Mouse (Mus musculus) macrophage (primary cell): ENCODE data around the gene Fam228a. TPM values are rescaled to one million over a fixed set of nuclear protein-coding genes. Genes with fewer than 3 reads are reported as not detected.
"Not testable (repeated sequence)": the region's sequence is repeated elsewhere in the genome, so short reads cannot be mapped to it uniquely, and the experiment has no call there.

ENCODE experiments used
- H3K27ac ChIP-seq: fragments of 350-480 bp; formaldehyde crosslinking; 2 replicates; pipeline ENCODE4 v1.9.0; 2021
- H3K36me3 ChIP-seq: fragments of 350-480 bp; formaldehyde crosslinking; 2 replicates; pipeline ENCODE4 v1.9.0; 2021; ENCODE audit errors: inconsistent target
- H3K4me3 ChIP-seq: fragments of 350-480 bp; formaldehyde crosslinking; 2 replicates; pipeline ENCODE4 v1.9.0; 2021; ENCODE audit errors: inconsistent target
- H3K79me2 ChIP-seq: fragments of 350-480 bp; formaldehyde crosslinking; 2 replicates; pipeline ENCODE4 v1.9.0; 2021; ENCODE audit errors: inconsistent target
- WGBS: methylation state at CpG from one replicate; pipeline ENCODE4 v1.1.7; 2026; ENCODE audit warnings: inconsistent platforms; ENCODE audit not compliant: missing documents; 5-methylcytosine and 5-hydroxymethylcytosine counted together
- polyA plus RNA-seq: library from polyadenylated mRNA; stranded (reverse); fragments of 250-400 nt; gene quantifications from 3 replicates; pipeline ENCODE4 v1.2.4, GENCODE M21; 2018; ENCODE audit warnings: inconsistent platforms

Gene Fam228a
- polyA plus RNA-seq, 1 experiment from 2014 or later, result not detected

DNA sequence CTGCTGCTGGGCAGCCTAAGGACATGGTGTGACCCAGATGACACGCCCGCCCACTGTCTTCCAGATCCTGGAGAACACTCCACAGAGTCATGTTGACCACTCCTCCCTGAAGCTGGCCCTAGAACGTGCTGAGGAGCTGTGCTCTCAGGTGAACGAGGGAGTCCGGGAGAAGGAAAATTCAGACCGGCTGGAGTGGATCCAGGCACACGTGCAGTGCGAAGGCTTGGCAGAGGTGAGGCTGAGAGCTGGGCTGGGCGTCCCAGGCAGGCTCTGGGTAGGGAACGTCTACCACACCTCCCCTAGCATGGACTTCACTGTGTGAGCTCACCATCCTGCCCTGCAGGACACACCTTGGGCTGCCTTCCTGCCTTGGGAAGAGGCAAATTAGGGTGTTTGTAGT lies 31.3 kb downstream of the Fam228a start:
- H3K4me3 ChIP-seq, result no peak overlapping the region
- no peak overlapping the region for H3K27ac ChIP-seq
- H3K36me3 ChIP-seq, result peaks cover 67% of the 10 kb centered on the region
- 96% methylated on average over 10 of the region's 10 CpGs for WGBS
- H3K79me2 ChIP-seq, result no peaks in the 10 kb centered on the region

DNA sequence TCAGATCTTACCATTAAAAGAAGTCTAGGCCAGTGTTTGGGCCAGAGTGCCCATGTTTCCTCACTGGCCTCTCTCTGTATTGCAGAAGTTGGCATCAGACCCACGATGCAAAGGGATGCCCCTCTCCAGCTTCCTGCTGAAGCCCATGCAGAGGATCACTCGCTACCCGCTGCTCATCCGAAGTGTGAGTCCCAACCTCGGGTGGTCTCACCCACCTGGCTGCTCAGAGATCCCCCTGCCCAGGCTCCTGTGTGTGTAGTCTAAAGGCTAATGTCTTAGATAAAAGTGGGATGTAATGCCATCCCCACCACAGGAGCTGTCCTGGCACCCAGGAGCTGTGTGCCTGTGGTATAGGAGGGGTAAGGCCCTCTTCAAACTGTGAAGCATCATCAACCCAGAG lies 32.1 kb downstream of the Fam228a start:
- WGBS, result 89% methylated on average over 5 of the region's 5 CpGs
- Histone ChIP-seq H3K79me2 (no peaks in the 10 kb centered on the region), H3K27ac (no peak overlapping the region), H3K4me3 (no peak overlapping the region), H3K36me3 (peaks cover 67% of the 10 kb centered on the region)

GRCm38 (mm10) chr12:4705626-4706025 lies 32.6 kb downstream of the Fam228a start:
- H3K4me3 ChIP-seq, H3K27ac ChIP-seq, H3K79me2 ChIP-seq: not testable (repeated sequence)
- peaks cover 68% of the 10 kb centered on the region for H3K36me3 ChIP-seq
- WGBS, result 98% methylated on average over 6 of the region's 6 CpGs

GRCm38 (mm10) chr12:4694534-4694933 lies 43.7 kb downstream of the Fam228a start:
- Histone ChIP-seq H3K79me2 (no peaks in the 10 kb centered on the region), H3K36me3 (peaks cover 39% of the 10 kb centered on the region), H3K27ac (no peak overlapping the region), H3K4me3 (no peak overlapping the region)
- WGBS, result 94% methylated on average over 1 of the region's 1 CpGs

GRCm38 (mm10) chr12:4691193-4691592 lies 47.0 kb downstream of the Fam228a start:
- 95% methylated on average over 3 of the region's 3 CpGs for WGBS

GRCm38 (mm10) chr12:4689341-4689740 lies 48.9 kb downstream of the Fam228a start:
- no peak overlapping the region for H3K4me3 ChIP-seq
- H3K36me3 ChIP-seq, result peaks cover 37% of the 10 kb centered on the region
- H3K27ac ChIP-seq, result no peak overlapping the region
- H3K79me2 ChIP-seq, result no peaks in the 10 kb centered on the region
- WGBS, result 94% methylated on average over 14 of the region's 14 CpGs

More at GRCm38 (mm10) chr12:4691193-4691592, 47.0 kb downstream of the Fam228a start:
- peaks cover 28% of the 10 kb centered on the region for H3K36me3 ChIP-seq
- no peak overlapping the region for H3K27ac ChIP-seq
- no peak overlapping the region for H3K4me3 ChIP-seq
- no peaks in the 10 kb centered on the region for H3K79me2 ChIP-seq

DNA sequence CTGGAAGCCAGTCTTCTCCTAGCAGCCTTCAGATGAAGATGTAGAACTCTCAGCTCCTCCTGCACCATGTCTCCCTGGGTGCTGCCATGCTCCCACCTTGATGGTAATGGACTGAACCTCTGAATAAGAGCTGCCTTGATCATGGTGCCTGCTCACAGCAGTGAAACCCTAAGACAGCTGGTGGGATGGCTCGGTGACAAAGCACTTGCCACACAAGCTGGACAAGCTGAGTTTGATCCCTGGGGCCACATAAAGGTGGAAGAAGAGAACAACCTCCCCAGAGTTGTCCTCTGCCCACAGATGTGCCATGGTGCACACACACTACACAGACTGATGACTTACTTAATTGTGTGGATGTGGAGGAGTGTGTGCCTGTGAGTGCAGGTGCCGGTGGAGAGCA lies 49.8 kb downstream of the Fam228a start:
- WGBS, result 94% methylated on average over 2 of the region's 2 CpGs
- Histone ChIP-seq H3K79me2 (no peaks in the 10 kb centered on the region), H3K27ac (no peak overlapping the region), H3K36me3 (peaks cover 45% of the 10 kb centered on the region), H3K4me3 (no peak overlapping the region)

DNA sequence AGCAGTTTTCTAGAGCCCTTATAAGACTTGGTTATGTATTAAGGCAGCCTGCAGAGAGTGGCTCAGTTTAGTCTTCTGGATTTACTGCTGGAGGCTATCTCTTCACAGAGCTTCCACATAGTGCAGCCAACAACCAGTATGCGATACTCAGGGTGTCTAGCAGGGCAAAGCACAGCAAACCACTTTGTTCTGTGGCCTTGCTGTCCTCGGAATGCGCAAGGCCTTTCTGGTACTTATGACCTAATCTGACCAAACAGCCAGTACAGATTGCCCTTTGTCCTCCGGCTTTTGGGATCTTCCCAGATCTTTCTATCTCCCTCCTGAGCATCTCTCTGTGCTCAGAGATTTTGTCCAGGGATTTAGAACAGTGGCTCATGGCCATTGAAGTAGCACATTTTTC lies 52.8 kb downstream of the Fam228a start:
- H3K27ac ChIP-seq, result no peak overlapping the region
- no peaks in the 10 kb centered on the region for H3K79me2 ChIP-seq
- peaks cover 67% of the 10 kb centered on the region for H3K36me3 ChIP-seq
- 100% methylated on average over 4 of the region's 4 CpGs for WGBS
- no peak overlapping the region for H3K4me3 ChIP-seq

- 91% methylated on average over 4 of the region's 4 CpGs for WGBS
- no peaks in the 10 kb centered on the region for H3K79me2 ChIP-seq
- H3K36me3 ChIP-seq, result peaks cover 82% of the 10 kb centered on the region
- H3K4me3 ChIP-seq, result no peak overlapping the region
- no peak overlapping the region for H3K27ac ChIP-seq
These were observed 58.3 kb downstream of the Fam228a start for GRCm38 (mm10) chr12:4679971-4680370.

GRCm38 (mm10) chr12:4676336-4676735 lies 61.9 kb downstream of the Fam228a start:
- H3K36me3 ChIP-seq, result peaks cover 80% of the 10 kb centered on the region
- 100% methylated on average over 1 of the region's 1 CpGs for WGBS
- H3K4me3 ChIP-seq, result no peak overlapping the region
- no peak overlapping the region for H3K27ac ChIP-seq
- no peaks in the 10 kb centered on the region for H3K79me2 ChIP-seq

DNA sequence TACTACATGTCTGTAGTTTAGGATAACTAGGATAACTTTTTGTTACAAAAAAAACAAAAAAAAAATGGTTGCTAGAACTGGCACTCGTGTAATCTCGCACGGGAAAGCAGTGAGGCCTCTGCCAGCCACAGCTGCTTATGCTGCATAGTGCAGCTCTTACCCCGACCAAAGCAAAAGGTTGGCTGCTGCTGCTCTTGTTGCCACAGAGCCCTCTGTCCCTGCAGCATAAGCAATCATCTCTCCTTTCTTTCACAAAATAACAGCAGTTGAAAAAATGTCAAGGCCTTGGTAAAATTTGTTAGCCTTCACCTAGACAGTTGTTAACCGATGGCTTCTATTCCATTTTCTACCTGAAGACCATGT lies 72.6 kb downstream of the Fam228a start:
- WGBS, result 98% methylated on average over 5 of the region's 5 CpGs
- Histone ChIP-seq H3K27ac (no peak overlapping the region), H3K36me3 (peaks cover 56% of the 10 kb centered on the region), H3K4me3 (no peak overlapping the region), H3K79me2 (no peaks in the 10 kb centered on the region)

DNA sequence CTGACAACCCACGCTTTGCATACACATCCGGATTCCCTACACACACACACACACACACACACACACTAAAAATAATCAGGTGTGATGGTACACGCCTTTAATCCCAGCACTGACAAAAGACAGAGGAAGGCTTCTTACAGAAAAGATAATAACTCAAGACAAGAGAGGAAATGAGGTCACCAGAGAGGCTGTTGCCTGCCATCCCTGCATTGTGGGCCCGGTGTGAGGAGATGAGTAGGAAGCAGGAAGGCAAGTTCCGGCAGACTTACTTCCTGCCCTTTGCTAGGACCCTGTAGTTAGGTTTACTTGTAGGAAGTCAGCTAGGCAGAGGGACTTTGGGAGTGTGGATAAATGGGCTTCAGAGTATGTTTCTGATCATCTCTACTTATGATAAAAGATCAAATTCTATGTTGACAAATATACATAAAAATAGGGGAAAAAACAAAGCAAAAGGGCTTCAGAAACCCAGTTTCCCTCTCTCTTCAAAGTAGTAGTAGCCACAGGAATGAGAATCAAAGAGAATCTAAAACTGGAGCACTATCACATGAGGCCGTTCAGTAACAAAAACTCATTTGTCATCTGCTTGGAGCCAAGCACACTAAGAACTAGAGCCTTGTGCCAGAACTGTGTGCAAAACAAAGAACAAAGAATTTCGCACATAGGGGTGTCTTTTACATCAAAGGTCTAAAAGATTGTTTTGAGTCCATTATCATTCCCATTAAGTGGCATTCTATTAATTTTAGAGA lies 73.1 kb downstream of the Fam228a start:
- H3K36me3 ChIP-seq, result peaks cover 56% of the 10 kb centered on the region
- no peaks in the 10 kb centered on the region for H3K79me2 ChIP-seq
- WGBS, result 91% methylated on average over 7 of the region's 7 CpGs
- no peak overlapping the region for H3K4me3 ChIP-seq
- no peak overlapping the region for H3K27ac ChIP-seq

Other genes starting within 250 kb of the Fam228a start
- 73.9 to 104 TPM (median 84.9 TPM) in 3 replicates for gene Itsn2, start 145.8 kb downstream of the Fam228a start, polyA plus RNA-seq
- not detected in 3 replicates for gene Gm3625, start 145.5 kb downstream of the Fam228a start, polyA plus RNA-seq
- gene Pfn4, start 30.6 kb upstream of the Fam228a start, polyA plus RNA-seq, result 0.16 TPM in 1 of 3 replicates, not detected in the others
- gene Fam228b, start 30.8 kb upstream of the Fam228a start, polyA plus RNA-seq, result 0.11 TPM in 1 of 3 replicates, not detected in the others
- gene Sf3b6, start 79.1 kb upstream of the Fam228a start, polyA plus RNA-seq, result 67.0 to 113 TPM (median 95.3 TPM) in 3 replicates
- gene Fkbp1b, start 103.2 kb upstream of the Fam228a start, polyA plus RNA-seq, result 20.7 to 32.7 TPM (median 26.6 TPM) in 3 replicates
- 3.4 to 8.2 TPM (median 3.6 TPM) in 3 replicates for gene Wdcp, start 104.9 kb upstream of the Fam228a start, polyA plus RNA-seq
- 0.16 to 0.47 TPM (median 0.25 TPM) in 3 replicates for gene Mfsd2b, start 135.9 kb upstream of the Fam228a start, polyA plus RNA-seq
- gene Ubxn2a, start 169.3 kb upstream of the Fam228a start, polyA plus RNA-seq, result 13.7 to 25.7 TPM (median 17.9 TPM) in 3 replicates
- gene Atad2b, start 178.9 kb upstream of the Fam228a start, polyA plus RNA-seq, result 8.1 to 11.5 TPM (median 10.4 TPM) in 3 replicates